Mouse (Mus musculus) lung, adult 2 months (tissue): ENCODE results near the gene Tec.

ENCODE experiments used
- CTCF ChIP-seq: fragments of 200-500 bp; IDR thresholded peaks from 2 replicates; pipeline ENCODE4 v1.5.1; 2011; ENCODE audit warnings: mild to moderate bottlenecking, low read length, control low read depth; ENCODE audit not compliant: insufficient read depth
- POLR2A ChIP-seq: fragments of 200-500 bp; IDR thresholded peaks from 2 replicates; pipeline ENCODE4 v1.6.1; 2011; ENCODE audit warnings: low read depth, mild to moderate bottlenecking, control low read depth, low read length, borderline replicate concordance; ENCODE audit errors: extremely low read depth

DNA sequence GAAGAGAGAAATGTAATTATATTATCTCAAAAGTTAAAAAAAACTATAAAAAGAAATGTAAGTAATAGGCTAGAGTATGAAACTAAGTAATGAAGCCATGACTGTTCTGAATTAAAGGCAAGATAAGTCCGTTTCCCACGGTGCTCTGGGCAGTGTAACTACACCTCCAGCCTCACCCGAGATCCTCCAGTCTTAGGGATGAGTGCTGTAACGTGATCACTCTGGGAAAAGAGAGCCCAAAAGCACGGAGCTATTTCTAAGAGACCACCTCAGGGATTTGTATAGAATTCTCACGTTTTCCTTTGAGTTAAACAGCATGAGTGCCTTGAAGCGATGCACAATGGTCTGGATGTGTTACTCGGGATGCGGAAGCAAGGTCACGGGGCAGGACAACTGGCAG, 162.2 kb downstream of the Tec start:
- no peak for TF ChIP-seq CTCF
- no peak for TF ChIP-seq POLR2A
